Mouse (Mus musculus): ENCODE measurements around the gene Mknk2.

DNA sequence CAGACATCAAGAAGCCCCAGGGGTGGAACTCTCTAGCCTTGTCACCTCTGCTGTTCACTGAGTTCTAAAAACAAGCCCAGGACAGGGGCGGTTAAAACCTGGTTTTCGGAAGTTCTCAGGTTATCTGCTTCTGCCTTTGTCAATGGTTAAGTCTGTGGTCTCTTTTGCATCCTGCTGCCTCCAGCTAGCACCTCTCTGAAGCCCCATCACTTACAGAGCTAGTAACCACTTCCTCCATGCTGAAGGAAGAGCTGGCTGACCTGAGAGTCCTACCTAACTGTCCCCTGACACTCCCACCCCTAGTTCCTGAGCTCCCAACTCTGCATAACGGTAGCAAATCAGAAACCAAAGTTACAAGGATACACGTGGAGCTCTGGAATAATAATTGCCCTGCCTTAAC lies 22.8 kb upstream of the Mknk2 start:
- TF ChIP-seq CTCF (IDR thresholded peaks at IDR 0.05; ENCODE audit: extremely low read depth, insufficient read length, insufficient replicate concordance, low read depth, low read length), result no peak
- TF ChIP-seq POLR2A (IDR thresholded peaks at IDR 0.05; ENCODE audit: low read depth, low read length), result no peak

All from small intestine, adult 2 months (tissue).